Mouse (Mus musculus): ENCODE data around the gene Xntrpc.

GRCm38 (mm10) chr7:102023821-102024220 lies 41.7 kb upstream of the Xntrpc start:
- TF ChIP-seq CTCF (IDR thresholded peaks at IDR 0.05; ENCODE audit: low read depth): no peak
- no peak for TF ChIP-seq EP300 (optimal IDR thresholded peaks at IDR 0.05)
